Mouse (Mus musculus): Measurements from ENCODE around the gene Ccdc142. TPM values are rescaled to one million over a fixed set of nuclear protein-coding genes. Genes with fewer than 3 reads are reported as not detected.

Ccdc142 gene
- total and polyA plus RNA-seq, 3 experiments = 2.9 to 34.9 (median 5.9) TPM

DNA sequence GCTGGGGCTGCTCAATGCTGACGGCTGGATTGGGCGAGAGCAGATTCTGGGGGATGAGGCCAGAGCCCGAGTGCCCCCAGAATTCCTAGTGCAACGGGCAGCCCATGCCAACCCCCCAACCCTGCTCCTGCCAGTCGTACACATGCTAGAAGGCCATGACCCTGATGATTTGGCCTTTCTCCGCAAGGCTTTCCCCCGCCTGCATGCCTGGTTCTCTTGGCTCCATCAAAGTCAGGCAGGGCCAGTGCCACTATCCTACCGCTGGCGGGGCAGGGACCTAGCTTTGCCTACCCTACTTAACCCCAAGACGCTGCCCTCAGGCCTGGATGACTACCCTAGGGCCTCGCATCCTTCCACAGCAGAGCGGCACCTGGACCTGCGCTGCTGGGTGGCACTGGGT lies 16.2 kb downstream of the Ccdc142 start:
- peak; percentile 62 for DNase-seq

DNA sequence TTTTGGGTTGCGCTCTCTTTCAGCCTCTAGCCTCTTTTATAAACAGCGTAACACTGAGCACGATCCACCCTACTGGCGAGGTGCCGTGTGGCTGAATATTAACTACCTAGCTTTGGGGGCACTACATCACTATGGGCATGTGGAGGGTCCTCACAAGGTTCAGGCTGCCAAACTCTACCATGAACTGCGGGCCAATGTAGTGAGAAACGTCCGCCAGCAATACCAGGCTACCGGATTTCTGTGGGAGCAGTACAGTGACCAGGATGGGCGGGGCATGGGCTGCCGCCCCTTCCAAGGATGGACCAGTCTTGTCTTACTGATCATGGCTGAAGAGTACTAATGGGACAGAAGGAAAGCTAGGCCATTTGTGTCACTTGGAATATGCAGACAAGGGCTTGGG lies 17.0 kb downstream of the Ccdc142 start:
- no peak for DNase-seq

DNA sequence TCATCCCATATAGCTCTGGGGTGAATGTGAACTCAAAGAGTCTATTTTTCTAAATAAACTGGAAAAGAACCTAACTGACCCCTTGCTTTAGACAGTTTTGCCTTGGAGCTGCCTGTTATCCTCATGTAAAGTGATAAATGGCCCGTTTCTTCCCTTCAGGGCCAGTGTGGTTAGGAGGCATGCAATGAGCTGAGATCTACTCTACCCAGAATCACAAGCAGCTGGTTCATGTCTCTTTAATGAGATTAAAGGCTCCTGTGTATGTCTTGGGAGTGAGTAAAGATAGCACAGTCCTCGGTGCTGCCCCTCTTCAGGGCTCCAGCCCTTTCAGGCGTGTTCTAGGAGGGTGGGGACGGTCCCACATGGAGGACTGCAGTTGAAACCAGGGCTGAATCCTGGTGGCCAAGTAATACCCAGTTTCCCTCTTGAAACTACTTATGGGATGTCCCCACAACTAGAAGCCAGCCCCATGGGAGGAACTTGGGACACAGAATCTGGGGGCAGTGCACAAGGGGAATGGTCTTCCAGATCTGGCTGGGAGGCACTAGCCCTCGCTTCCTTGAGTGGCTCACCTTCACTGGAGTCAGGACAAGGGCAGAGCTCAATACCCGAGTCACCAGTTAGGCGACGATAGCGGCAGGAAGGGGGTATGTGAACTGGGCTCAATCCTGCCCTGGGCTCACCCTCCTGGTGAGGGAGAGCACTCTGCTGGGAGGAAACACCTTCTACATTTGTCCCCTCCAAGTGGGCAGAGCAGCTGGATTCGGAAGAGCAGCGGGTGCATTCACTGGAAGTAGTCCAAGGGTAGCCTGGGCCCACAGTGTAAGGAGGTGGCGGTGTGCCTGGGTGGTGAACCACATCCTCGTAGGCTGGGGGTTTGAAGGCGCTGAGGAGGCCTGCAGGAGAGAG lies 17.7 kb downstream of the Ccdc142 start:
- no peak for DNase-seq

DNA sequence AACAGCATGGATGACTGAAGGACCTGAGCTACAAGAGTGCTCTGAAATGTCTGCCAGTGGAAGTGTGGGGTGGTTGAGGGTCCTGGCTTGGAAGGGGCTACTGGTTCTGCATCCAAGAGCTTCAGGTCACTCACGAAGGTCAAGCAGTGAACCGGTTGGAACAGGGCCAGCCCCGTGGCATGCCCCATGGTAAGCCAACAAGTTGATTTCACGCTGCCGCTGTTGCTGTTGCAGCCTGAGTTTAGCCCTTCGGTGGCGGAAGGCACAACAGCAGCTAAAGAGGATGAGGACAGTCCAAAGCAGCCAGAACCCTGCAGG lies 18.3 kb downstream of the Ccdc142 start:
- DNase-seq = peak; percentile 47

DNA sequence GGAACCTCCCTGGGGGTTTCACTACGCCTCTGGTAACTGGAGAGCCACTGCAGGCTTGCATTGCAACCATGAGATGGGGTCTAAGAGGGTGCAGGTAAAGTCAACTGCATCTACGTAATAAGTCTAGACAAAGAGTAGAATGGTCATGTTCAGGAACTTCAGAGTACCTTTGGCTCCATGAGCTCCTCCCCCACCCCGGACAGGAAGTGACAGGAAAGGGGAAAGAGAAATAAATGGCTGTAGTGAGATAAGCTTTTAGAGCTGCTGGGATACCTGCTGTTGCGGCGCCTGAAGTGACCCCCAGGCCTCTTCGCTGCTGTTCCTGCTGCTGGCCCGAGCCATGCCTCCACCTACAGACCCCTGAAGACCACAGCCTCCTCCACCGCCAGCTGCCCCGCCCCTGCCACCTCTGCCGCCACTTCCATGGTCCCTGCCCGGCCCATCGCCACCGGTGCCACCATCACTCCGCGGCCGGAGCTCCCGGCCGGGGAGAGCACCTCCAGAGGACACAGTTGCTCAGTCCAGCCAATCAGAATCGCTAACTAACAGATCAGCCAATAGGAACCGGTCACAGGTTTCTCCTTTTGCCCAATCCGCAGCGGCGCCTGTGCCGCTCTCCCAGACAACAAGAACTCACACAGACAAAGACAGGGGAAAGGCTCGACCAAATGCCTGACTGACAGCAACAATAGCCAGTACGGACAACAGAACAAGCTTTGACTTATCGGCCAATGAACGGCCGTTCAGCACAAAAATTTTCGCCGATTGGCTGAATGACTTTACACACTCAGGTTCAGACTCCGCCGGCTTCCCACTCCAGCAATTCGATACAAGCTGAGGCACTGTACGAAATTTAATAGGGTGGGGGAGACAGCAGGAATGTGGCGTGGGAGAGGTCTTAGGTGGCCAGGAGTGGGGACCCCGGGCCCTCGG lies 19.8 kb downstream of the Ccdc142 start, which contains the start of gene Wbp1:
Wbp1 (minus strand) TSS at position 630 of the 933 bp plus-strand sequence.
- DNase-seq = peak; percentile 98

DNA sequence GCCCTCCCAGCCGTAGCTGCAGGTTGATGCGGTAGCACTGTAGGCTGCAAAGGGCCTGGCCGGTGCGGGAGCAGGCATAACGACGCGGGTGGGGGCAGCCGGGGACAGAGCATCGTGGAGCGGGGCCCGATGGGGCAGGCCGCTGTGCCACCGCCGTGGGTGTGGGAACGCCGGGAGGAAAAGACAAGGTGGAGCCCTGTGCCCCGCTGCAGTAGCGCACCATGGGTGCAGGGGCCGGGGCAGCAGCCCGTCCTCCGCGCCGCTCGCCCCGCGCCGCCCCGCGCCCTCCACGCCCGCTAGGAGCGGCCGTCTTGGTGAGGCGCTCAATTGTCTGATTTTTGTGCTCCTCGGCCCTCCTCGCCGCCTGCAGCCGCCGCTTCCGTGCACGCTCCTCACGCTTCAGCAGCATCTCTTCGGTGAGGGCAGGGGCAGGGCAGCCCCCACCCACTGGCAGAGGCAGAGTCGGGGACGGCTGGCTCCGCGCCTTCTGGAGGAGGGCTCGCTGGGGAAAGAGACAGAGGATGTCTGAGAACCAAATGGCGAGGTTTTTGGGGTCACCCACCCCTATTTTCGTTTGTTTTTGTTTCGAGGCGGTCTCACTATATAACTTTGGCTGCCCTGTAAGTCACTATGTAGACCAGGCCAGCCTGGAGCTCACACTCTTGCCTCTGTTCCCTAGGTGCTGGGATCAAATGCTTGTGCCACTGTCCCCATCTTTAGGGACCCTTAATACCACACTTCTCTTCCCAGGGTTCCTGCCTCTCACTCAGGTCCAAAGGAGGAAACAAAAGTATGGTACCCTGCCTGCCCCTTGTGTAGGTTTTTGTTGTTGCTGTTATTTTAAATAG lies 20.7 kb downstream of the Ccdc142 start:
- DNase-seq = no peak

DNA sequence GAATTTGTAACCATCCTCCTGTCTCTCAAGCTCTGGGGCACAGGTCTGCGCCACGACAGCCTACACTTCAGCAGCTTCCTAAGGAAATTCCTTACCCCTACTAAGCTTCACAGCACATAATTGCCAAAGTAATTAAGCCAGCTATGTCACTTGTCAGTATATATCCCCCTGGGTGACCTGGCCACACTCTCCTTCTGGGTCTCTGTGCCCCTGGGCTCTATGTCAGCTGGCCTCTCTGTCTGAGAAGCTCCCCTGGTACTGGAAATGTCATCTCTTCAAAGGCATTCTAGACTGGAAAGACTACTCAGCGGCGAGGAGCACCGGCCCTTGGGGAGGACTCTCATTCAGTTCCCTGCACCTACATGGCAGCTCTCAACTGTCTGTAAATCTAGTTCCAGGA lies 21.6 kb downstream of the Ccdc142 start:
- no peak for DNase-seq

GRCm38 (mm10) chr6:83124851-83125312 lies 23.5 kb downstream of the Ccdc142 start:
- DNase-seq = peak; percentile 93

GRCm38 (mm10) chr6:83125331-83125730 lies 23.9 kb downstream of the Ccdc142 start, which contains the start of gene Ino80b:
Ino80b (minus strand) TSS chr6:83125431.
- DNase-seq = no peak

DNA sequence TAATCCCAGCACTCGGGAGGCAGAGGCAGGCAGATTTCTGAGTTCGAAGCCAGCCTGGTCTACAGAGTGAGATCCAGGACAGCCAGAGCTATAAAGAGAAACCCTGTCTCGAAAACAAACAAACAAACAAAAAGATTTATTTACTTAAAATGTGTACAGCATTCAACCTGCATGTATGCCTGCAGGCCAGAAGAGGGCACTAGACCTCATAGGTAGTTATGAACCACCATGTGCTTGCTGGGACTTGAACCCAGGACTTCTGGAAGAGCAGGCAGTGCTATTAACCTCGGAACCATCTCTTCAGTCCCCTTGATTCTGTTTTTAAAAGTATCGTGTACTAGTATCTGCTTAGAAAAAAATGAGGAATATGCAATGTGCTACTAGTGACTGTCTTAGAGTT lies 26.0 kb downstream of the Ccdc142 start:
- no peak for DNase-seq

GRCm38 (mm10) chr6:83131469-83132034 lies 30.2 kb downstream of the Ccdc142 start:
- no peak for DNase-seq

DNA sequence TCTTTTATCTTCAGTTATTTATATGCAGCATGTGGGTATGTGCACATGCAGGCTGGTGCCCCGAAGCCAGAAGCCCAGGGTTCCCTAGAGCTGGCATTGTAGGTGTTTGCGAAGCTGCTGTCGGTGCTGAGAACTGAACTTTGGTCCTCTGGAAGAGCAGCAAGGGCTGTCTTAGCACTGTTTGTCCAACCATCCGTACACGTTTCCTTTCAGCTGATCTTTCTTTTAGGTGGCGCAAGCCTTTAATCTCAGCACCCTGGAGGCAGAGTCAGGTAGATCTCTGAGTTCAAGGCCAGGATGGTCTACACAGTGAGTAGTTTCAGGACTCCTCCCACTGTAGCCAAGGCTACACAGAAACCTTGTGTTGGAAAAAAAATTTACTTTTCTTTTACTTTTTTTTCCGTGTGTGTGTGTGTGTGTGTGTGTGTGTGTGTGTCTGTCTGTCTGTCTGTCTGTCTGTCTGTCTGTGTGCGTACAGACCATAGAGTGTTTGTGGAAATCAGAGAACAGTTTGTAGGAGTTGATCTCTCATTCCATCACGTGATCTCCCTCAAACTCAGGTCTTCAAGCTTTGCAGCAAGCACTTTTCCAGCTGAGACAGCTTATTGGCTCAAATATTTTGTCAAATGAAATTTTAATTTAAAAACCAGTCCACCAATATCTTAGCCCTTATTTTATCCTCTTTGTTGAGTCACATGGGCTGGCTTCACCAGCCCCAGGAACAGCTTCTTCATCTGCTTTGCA lies 30.9 kb downstream of the Ccdc142 start:
- no peak for DNase-seq

- DNase-seq = no peak
Measured at GRCm38 (mm10) chr6:83134226-83134625, 32.8 kb downstream of the Ccdc142 start.

- no peak for DNase-seq
Measured at GRCm38 (mm10) chr6:83134951-83135513, 33.6 kb downstream of the Ccdc142 start, which contains the start of gene Rtkn. Rtkn (plus strand) TSS chr6:83135463.

DNA sequence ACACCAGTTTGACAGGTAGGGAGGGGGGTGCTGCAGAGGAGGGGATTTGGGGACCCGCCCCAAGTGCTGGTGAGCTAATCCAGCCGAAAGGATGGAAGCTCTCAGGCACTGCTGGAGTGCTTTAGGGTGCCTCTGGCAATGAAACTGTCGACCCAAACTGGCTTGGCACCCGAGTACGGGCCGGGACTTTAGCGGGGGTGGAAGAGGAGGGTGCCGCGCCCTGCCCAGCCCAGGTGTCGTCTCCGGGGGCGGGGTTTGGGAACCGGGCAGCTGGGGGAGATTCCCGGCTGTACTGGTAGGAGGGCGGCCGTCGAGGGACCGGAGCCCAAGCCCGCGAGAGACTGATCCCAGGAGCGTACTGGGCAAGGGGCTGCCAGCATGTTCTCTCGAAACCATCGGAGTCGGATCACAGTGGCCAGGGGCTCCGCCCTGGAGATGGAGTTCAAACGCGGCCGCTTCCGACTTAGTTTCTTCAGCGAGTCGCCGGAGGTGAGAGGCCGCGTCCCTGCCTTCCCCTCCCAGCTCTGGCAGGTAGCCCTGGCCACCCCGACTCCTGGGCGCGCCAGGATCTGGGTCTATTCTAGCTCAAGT lies 34.3 kb downstream of the Ccdc142 start:
- peak; percentile 49 for DNase-seq

- DNase-seq = no peak
Measured at GRCm38 (mm10) chr6:83136291-83136880, 35.0 kb downstream of the Ccdc142 start.

DNA sequence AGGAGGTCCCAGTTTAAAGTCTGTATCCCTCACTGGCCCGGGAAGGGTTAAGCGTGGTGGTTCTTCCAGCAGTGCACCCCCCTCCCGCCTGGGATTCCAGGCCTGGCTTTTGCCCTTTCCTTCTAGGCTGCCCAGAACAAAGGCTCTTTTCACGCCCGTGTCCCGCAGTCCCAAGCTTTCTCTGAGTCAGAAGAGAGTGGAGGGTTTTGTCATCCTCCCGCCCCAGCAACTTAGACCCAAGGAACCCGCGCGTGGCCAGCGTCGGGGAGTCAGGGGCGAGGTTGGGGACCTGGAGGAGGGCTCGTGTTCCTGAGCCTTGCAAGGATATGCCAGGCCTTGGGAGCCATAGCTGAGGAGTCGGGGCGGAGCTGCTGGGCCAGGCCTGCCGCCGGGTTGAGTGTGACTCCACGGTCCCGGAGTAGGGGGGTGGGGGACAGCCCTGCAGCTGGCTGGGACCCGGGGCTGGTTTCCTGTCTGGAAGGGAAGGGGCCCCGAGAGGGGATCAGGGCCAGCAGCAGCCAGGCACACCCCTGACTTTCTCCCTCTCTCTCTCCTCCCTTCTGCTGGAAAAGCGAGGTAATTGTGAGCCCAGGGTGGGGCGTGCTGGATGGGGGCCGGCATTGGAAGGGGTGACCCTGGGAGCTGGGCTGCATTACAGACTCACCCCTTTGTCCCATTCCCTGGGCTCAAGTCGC lies 35.6 kb downstream of the Ccdc142 start:
- peak; percentile 86 for DNase-seq

- peak; percentile 94 for DNase-seq
Measured at GRCm38 (mm10) chr6:83137576-83137950, 36.2 kb downstream of the Ccdc142 start.

DNA sequence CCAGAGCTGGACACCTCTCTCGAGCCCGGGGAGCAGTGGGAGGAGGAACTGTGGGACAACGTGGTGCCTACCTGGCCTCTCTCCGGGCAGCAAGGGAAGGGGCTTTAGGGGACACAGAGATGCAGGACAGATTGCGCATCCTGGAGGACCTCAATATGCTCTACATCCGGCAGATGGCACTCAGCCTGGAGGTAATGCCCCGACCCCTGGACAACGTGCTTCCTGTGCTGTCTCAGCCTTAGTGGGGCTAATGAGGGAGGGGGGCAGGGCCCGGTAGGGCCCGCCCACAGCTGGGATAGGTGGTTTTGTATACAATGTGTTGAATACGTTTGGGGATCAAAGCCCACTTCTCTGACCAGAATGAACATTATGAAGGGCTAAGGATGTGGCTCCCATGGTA lies 36.7 kb downstream of the Ccdc142 start:
- no peak for DNase-seq
